Mouse (Mus musculus): ENCODE measurements around the gene Nup188.

Nup188 gene

GRCm38 (mm10) chr2:30357552-30358510 lies 71.6 kb downstream of the Nup188 start:
- peak; percentile 41 for DNase-seq

GRCm38 (mm10) chr2:30358533-30359531 lies 72.6 kb downstream of the Nup188 start, which contains the start of gene Sh3glb2:
Gene Sh3glb2 (minus strand): TSS chr2:30359337.
- peak; percentile 96 for DNase-seq

GRCm38 (mm10) chr2:30360626-30361025 lies 74.4 kb downstream of the Nup188 start:
- DNase-seq: no peak

- DNase-seq: no peak
These were observed 76.7 kb downstream of the Nup188 start for GRCm38 (mm10) chr2:30362865-30363264.

GRCm38 (mm10) chr2:30363773-30364650 lies 77.8 kb downstream of the Nup188 start, which contains the start of gene Miga2:
Gene Miga2 (plus strand): TSS chr2:30364233.
- DNase-seq: peak; percentile 99

GRCm38 (mm10) chr2:30365281-30366069 lies 79.3 kb downstream of the Nup188 start:
- DNase-seq: no peak

GRCm38 (mm10) chr2:30366203-30366602 lies 80.0 kb downstream of the Nup188 start:
- DNase-seq: no peak

- DNase-seq: no peak
These were observed 85.3 kb downstream of the Nup188 start for GRCm38 (mm10) chr2:30371544-30371943.

GRCm38 (mm10) chr2:30372726-30373125 lies 86.5 kb downstream of the Nup188 start:
- no peak for DNase-seq

GRCm38 (mm10) chr2:30375893-30376292 lies 89.7 kb downstream of the Nup188 start:
- no peak for DNase-seq

GRCm38 (mm10) chr2:30377721-30378120 lies 91.5 kb downstream of the Nup188 start:
- no peak for DNase-seq

- no peak for DNase-seq
These were observed 93.1 kb downstream of the Nup188 start for GRCm38 (mm10) chr2:30379307-30379706.

GRCm38 (mm10) chr2:30380564-30381376 lies 94.6 kb downstream of the Nup188 start:
- DNase-seq: no peak

GRCm38 (mm10) chr2:30381377-30381725 lies 95.2 kb downstream of the Nup188 start:
- DNase-seq: no peak

GRCm38 (mm10) chr2:30384814-30385213 lies 98.6 kb downstream of the Nup188 start:
- DNase-seq: no peak

- no peak for DNase-seq
These were observed 99.4 kb downstream of the Nup188 start for GRCm38 (mm10) chr2:30385591-30385990.

GRCm38 (mm10) chr2:30386913-30387312 lies 100.7 kb downstream of the Nup188 start:
- DNase-seq: no peak

GRCm38 (mm10) chr2:30389000-30389399 lies 102.8 kb downstream of the Nup188 start:
- no peak for DNase-seq

GRCm38 (mm10) chr2:30392114-30392576 lies 105.9 kb downstream of the Nup188 start, which contains the start of gene Dolpp1:
Gene Dolpp1 (plus strand): TSS chr2:30392254.
- peak; percentile 98 for DNase-seq
